Mouse (Mus musculus) G1E (cell line): Measurements from ENCODE around the gene Il17rc. TPM values are rescaled to one million over a fixed set of nuclear protein-coding genes. Genes with fewer than 3 reads are reported as not detected.

Experiments used
- ATAC-seq: 2 replicates; pipeline ENCODE4 v1.8.0; 2016; ENCODE audit warnings: mild to moderate bottlenecking; ENCODE audit not compliant: insufficient number of reproducible peaks, poor library complexity, low FRiP score, severe bottlenecking; ENCODE audit errors: extremely low read depth
- DNase-seq: peaks from one replicate; pipeline ENCODE4 v3.0.0; 2012; ENCODE audit warnings: low spot score
- H3K27me3 ChIP-seq: 2 replicates; pipeline ENCODE4 v1.6.1; 2012; ENCODE audit warnings: mild to moderate bottlenecking, low read length, inconsistent platforms; ENCODE audit not compliant: insufficient read depth
- H3K36me3 ChIP-seq: replicated peaks from 2 replicates; pipeline ENCODE3; 2012; ENCODE audit warnings: mild to moderate bottlenecking, inconsistent platforms
- H3K4me1 ChIP-seq: 2 replicates; pipeline ENCODE4 v1.6.1; 2012; ENCODE audit warnings: low read depth, low read length, inconsistent platforms, mixed read lengths; ENCODE audit not compliant: insufficient read depth
- H3K4me3 ChIP-seq: 2 replicates; pipeline ENCODE4 v1.5.1; 2012; ENCODE audit warnings: low read depth, mild to moderate bottlenecking, inconsistent platforms, low read length, moderate library complexity, mixed read lengths
- H3K9me3 ChIP-seq: replicated peaks from 2 replicates; pipeline ENCODE4 v1.6.1; 2012; ENCODE audit warnings: inconsistent platforms
- CTCF ChIP-seq: IDR thresholded peaks from 2 replicates; pipeline ENCODE4 v1.5.1; 2012; ENCODE audit warnings: low read depth, low read length, inconsistent platforms, mixed read lengths
- GATA1 ChIP-seq: IDR thresholded peaks from 2 replicates; pipeline ENCODE4 v1.6.1; 2012; ENCODE audit warnings: borderline replicate concordance, low read length, inconsistent platforms, mixed read lengths
- GATA2 ChIP-seq: IDR thresholded peaks from 2 replicates; pipeline ENCODE4 v1.6.1; 2012; ENCODE audit warnings: low read depth, low read length, inconsistent platforms, borderline replicate concordance
- POLR2AphosphoS5 ChIP-seq: IDR thresholded peaks from 2 replicates; pipeline ENCODE4 v1.6.1; 2012; ENCODE audit warnings: low read depth, low read length, inconsistent platforms; ENCODE audit not compliant: insufficient replicate concordance
- TAL1 ChIP-seq: conservative IDR thresholded peaks from 2 replicates; pipeline ENCODE4 v1.6.1; 2012; ENCODE audit warnings: low read depth, low read length, inconsistent platforms, mixed read lengths
- polyA plus RNA-seq: library from polyadenylated mRNA; stranded (reverse); fragments of >175 nt; gene quantifications from 2 replicates; pipeline ENCODE4 v1.2.3, GENCODE M21; 2012
- total RNA-seq, 2 experiments: library from RNA; stranded (forward) in 1 of 2; stranded (reverse) in 1 of 2; fragments of 200-1000 nt in 1 of 2; fragments of >200 nt in 1 of 2; fragmentation: Nextera tagmentation in 1 of 2; gene quantifications; 2 replicates each; pipeline ENCODE4 v1.2.3; 2014 to 2017

Gene Il17rc
- total and polyA plus RNA-seq, 3 experiments = 0.07 TPM; not detected in 2

DNA sequence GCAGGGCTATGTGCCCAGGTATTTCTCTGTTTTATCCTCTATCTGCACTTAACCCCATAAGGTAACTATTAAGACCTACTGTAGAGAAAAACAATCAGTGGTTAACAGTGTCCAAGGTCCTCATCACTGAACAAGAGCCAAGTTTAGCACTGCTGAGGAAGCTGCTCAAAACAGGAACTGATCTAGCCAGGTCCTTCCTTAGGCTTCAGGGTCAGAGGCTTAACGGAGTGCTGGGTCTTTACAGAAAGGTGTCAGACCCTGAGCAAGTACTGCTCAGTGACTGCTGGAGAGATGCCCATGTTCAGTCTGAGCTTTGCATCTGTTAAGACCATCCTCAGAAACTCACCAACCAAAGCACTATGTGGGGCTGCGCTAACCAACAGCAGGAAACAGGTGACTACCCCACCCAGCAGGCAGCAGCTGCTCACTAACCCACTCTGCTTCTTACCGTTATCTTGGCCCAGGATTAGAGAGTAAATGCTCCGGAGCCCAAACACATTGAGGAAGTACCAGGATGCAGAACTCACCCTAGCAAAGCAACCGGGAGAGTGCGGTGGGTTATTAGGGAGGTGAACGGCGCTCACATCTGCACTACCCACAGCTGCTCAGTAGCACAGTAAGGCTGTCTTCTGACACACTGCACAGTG is 46.3 kb downstream of the Il17rc start:
- Histone ChIP-seq H3K27me3 (no peaks in the 10 kb centered on the region), H3K9me3 (no peaks in the 10 kb centered on the region), H3K4me3 (no peak overlapping the region), H3K4me1 (no peaks in the 10 kb centered on the region), H3K36me3 (peaks cover 98% of the 10 kb centered on the region)
- no peak for ATAC-seq
- TF ChIP-seq GATA1 = no peak
- TF ChIP-seq GATA2 = no peak
- TF ChIP-seq POLR2AphosphoS5 = no peak
- no peak for DNase-seq

DNA sequence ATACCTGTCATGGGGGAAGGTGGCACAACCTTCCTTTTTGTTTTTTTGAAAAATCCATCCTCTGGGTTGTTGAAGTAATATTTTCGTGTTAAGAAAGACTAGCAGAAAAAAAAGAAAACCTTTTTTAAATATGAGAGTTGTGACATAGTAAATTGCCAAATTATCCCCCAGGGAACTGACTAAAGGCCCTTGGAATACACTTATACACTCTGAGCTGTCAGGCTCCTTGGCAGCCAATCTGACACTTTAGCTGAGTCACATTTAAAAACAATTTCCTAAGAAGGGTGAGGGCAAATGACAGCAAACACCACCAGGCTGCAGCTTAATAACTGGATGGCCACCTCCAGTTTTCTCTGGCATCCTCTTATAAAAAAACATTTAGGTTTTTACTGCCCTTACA is 51.1 kb downstream of the Il17rc start:
- no peak for ATAC-seq
- Histone ChIP-seq H3K36me3 (peaks cover 88% of the 10 kb centered on the region), H3K4me3 (no peak overlapping the region), H3K4me1 (peaks cover 9% of the 10 kb centered on the region), H3K9me3 (no peaks in the 10 kb centered on the region), H3K27me3 (no peaks in the 10 kb centered on the region)
- DNase-seq = no peak
- no peak for TF ChIP-seq GATA2
- no peak for TF ChIP-seq GATA1
- no peak for TF ChIP-seq POLR2AphosphoS5
- TF ChIP-seq CTCF = no peak
- TF ChIP-seq TAL1 = no peak

DNA sequence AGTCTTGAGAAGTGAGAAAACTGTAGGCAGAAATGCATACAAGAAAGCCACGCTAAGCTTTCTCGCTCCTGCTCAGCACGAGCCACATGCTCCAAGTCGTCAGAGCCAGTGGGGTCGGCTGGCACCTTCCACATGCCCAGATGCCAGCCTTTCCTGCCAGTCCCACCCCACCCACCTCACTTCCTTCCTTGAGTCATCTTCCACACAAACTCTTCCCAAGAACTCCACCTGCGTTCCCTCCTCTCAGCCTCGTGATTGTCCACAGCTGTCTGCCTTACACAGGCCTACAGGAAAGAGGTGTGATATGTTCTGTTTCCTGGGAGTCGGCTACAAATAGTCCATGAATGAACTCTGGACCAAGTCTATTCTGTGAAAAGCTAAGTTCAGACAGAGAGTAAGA is 52.2 kb downstream of the Il17rc start:
- H3K36me3 ChIP-seq = peaks cover 85% of the 10 kb centered on the region
- H3K4me1 ChIP-seq = peaks cover 14% of the 10 kb centered on the region
- DNase-seq = no peak
- ATAC-seq = no peak
- no peaks in the 10 kb centered on the region for H3K9me3 ChIP-seq
- no peak for TF ChIP-seq POLR2AphosphoS5
- no peak for TF ChIP-seq TAL1
- no peak for TF ChIP-seq GATA2
- TF ChIP-seq GATA1 = no peak
- no peak for TF ChIP-seq CTCF
- H3K4me3 ChIP-seq = no peak overlapping the region
- no peaks in the 10 kb centered on the region for H3K27me3 ChIP-seq

DNA sequence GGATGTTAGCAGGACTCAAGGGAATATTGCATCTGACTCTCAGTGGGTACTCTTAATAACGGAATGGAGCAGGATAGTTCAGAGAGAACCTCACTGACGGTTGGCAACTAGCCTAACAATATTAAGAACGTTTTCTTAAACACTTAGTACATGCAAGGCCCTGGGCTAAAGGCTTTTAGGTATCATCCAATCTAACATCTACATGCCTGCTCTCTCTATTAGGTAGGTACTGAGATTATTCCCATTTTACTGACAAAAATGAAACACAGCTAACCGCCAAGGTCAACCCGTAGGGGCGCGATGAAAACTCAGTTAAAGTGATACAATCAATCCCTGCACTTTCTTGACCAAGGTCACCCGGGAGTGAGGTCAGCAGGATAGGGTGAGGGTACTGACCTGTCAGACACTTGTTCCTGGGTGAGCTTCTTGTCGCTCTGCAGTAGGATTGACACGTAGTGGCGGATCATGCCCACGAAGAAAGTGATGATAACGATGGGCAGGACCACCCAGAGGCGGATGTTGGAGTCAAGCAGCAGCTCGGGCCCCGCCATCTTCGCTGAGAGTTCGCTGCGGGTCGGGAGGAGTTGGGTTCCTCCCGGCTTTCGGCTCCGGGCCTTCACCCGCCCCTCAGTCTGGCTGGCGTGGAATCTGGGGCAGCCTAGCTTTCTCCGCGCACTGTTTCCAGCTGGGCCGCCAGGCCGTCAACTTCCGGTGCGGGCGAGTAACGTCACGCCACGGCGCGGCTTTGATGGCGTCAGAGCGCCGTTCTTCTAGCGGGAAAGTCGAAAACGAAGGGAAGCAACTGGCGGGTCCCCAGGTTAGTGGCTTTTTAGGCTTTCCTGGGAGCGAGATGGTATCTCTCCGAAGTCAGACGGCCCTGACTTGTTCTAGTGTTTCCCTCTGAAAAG is 60.0 kb downstream of the Il17rc start, which contains the start of the genes Emc3 and Fancd2:
Gene Emc3 (minus strand): TSS at position 721 of the 908 bp plus-strand sequence.
Gene Fancd2 (plus strand): TSS at position 751 of the 908 bp plus-strand sequence.
- TF ChIP-seq CTCF = no peak
- TF ChIP-seq TAL1 = no peak
- no peak for TF ChIP-seq GATA1
- TF ChIP-seq GATA2 = no peak
- TF ChIP-seq POLR2AphosphoS5 = no peak
- H3K9me3 ChIP-seq = no peaks in the 10 kb centered on the region
- peak; percentile 72 for ATAC-seq
- H3K4me1 ChIP-seq = peaks cover 31% of the 10 kb centered on the region
- no peaks in the 10 kb centered on the region for H3K27me3 ChIP-seq
- peak; percentile 74 for DNase-seq
- H3K36me3 ChIP-seq = peaks cover 53% of the 10 kb centered on the region
- peak within 1 kb of the TSS; percentile 95 for H3K4me3 ChIP-seq

DNA sequence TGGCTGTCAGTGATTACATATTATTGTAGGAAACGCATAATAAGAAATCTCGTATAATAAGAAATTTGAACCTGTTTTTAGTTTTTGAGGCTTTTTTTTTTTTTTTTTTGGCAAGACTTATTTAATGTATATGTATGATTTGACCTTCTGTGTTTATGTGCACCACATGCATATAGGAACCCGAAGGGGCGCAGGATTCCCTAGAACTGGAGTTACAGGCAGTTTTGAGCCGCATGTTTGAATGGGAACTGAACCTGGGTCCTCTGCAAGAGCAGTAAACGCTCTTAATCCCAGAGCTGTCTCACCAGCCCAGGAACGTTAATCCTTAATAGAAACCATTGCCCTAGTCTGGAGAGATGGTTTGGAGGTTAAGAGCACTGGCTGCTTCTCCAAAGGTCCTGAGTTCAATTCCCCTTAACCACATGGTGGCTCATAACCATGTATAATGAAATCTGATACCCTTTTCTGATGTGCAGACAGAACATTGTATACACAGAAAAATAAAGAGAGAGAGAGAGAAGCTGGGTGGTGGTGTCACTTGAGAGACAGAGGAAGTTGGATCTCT is 60.7 kb downstream of the Il17rc start:
- Histone ChIP-seq H3K4me3 (peak overlapping the region; percentile 95), H3K9me3 (no peaks in the 10 kb centered on the region), H3K27me3 (no peaks in the 10 kb centered on the region), H3K4me1 (peaks cover 31% of the 10 kb centered on the region), H3K36me3 (peaks cover 57% of the 10 kb centered on the region)
- TF ChIP-seq GATA1 (no peak), TAL1 (no peak), CTCF (no peak), GATA2 (no peak), POLR2AphosphoS5 (no peak)
- ATAC-seq (no peak), DNase-seq (no peak)

Other genes starting within 250 kb of the Il17rc start
Only the 20 nearest of the 22 such genes appear.
- gene Cpne9, start 189.1 kb upstream of the Il17rc start, total RNA-seq (2014; fragmentation: Nextera tagmentation) = 0.24 TPM in 1 of 2 replicates, not detected in the other
- 0.11 TPM in 1 of 2 replicates, not detected in the other for gene Cpne9, start 189.1 kb upstream of the Il17rc start, total RNA-seq (2017)
- gene Cpne9, start 189.1 kb upstream of the Il17rc start, polyA plus RNA-seq = 0.04 TPM in 1 of 2 replicates, not detected in the other
- 46.5 and 56.0 TPM in 2 replicates for gene Brpf1, start 164.3 kb upstream of the Il17rc start, total RNA-seq (2014; fragmentation: Nextera tagmentation)
- gene Brpf1, start 164.3 kb upstream of the Il17rc start, total RNA-seq (2017) = 26.5 and 26.9 TPM in 2 replicates
- gene Brpf1, start 164.3 kb upstream of the Il17rc start, polyA plus RNA-seq = 37.9 and 40.6 TPM in 2 replicates
- gene Ogg1, start 144.5 kb upstream of the Il17rc start, total RNA-seq (2014; fragmentation: Nextera tagmentation) = 30.4 and 56.3 TPM in 2 replicates
- gene Ogg1, start 144.5 kb upstream of the Il17rc start, total RNA-seq (2017) = 10.9 and 11.5 TPM in 2 replicates
- gene Ogg1, start 144.5 kb upstream of the Il17rc start, polyA plus RNA-seq = 10.4 and 11.3 TPM in 2 replicates
- gene Camk1, start 127.4 kb upstream of the Il17rc start, total RNA-seq (2014; fragmentation: Nextera tagmentation) = 0.98 TPM in 1 of 2 replicates, not detected in the other
- gene Camk1, start 127.4 kb upstream of the Il17rc start, total RNA-seq (2017) = 0.82 and 1.2 TPM in 2 replicates
- 0.07 and 0.10 TPM in 2 replicates for gene Camk1, start 127.4 kb upstream of the Il17rc start, polyA plus RNA-seq
- gene Tada3, start 93.5 kb upstream of the Il17rc start, total RNA-seq (2014; fragmentation: Nextera tagmentation) = 33.2 and 35.2 TPM in 2 replicates
- 15.7 and 18.2 TPM in 2 replicates for gene Tada3, start 93.5 kb upstream of the Il17rc start, total RNA-seq (2017)
- gene Tada3, start 93.5 kb upstream of the Il17rc start, polyA plus RNA-seq = 65.3 and 88.5 TPM in 2 replicates
- 69.7 and 96.4 TPM in 2 replicates for gene Arpc4, start 93.3 kb upstream of the Il17rc start, total RNA-seq (2014; fragmentation: Nextera tagmentation)
- gene Arpc4, start 93.3 kb upstream of the Il17rc start, total RNA-seq (2017) = 263 and 271 TPM in 2 replicates
- 247 and 264 TPM in 2 replicates for gene Arpc4, start 93.3 kb upstream of the Il17rc start, polyA plus RNA-seq
- gene Ttll3, start 82.2 kb upstream of the Il17rc start, total RNA-seq (2014; fragmentation: Nextera tagmentation) = 43.3 and 47.6 TPM in 2 replicates
- 20.5 and 22.7 TPM in 2 replicates for gene Ttll3, start 82.2 kb upstream of the Il17rc start, total RNA-seq (2017)
- 10.2 and 15.1 TPM in 2 replicates for gene Ttll3, start 82.2 kb upstream of the Il17rc start, polyA plus RNA-seq
- gene Rpusd3, start 52.1 kb upstream of the Il17rc start, total RNA-seq (2014; fragmentation: Nextera tagmentation) = 8.7 and 20.2 TPM in 2 replicates
- gene Rpusd3, start 52.1 kb upstream of the Il17rc start, total RNA-seq (2017) = 7.7 and 8.5 TPM in 2 replicates
- 113 TPM in 2 replicates for gene Rpusd3, start 52.1 kb upstream of the Il17rc start, polyA plus RNA-seq
- not detected in 2 replicates for gene Cidec, start 35.7 kb upstream of the Il17rc start, total RNA-seq (2014; fragmentation: Nextera tagmentation)
- 0.06 and 0.27 TPM in 2 replicates for gene Cidec, start 35.7 kb upstream of the Il17rc start, total RNA-seq (2017)
- gene Cidec, start 35.7 kb upstream of the Il17rc start, polyA plus RNA-seq = not detected in 2 replicates
- gene Jagn1, start 28.9 kb upstream of the Il17rc start, total RNA-seq (2014; fragmentation: Nextera tagmentation) = 19.4 and 21.7 TPM in 2 replicates
- 12.9 and 14.0 TPM in 2 replicates for gene Jagn1, start 28.9 kb upstream of the Il17rc start, total RNA-seq (2017)
- 5.6 and 6.3 TPM in 2 replicates for gene Jagn1, start 28.9 kb upstream of the Il17rc start, polyA plus RNA-seq
- not detected in 2 replicates for gene Il17re, start 12.9 kb upstream of the Il17rc start, total RNA-seq (2014; fragmentation: Nextera tagmentation)
- 0.17 and 0.22 TPM in 2 replicates for gene Il17re, start 12.9 kb upstream of the Il17rc start, total RNA-seq (2017)
- not detected in 2 replicates for gene Il17re, start 12.9 kb upstream of the Il17rc start, polyA plus RNA-seq
- 8.5 and 9.9 TPM in 2 replicates for gene Creld1, start 11.9 kb downstream of the Il17rc start, total RNA-seq (2014; fragmentation: Nextera tagmentation)
- gene Creld1, start 11.9 kb downstream of the Il17rc start, total RNA-seq (2017) = 5.8 and 7.4 TPM in 2 replicates
- gene Creld1, start 11.9 kb downstream of the Il17rc start, polyA plus RNA-seq = 17.3 and 19.8 TPM in 2 replicates
- not detected in 2 replicates for gene Prrt3, start 30.5 kb downstream of the Il17rc start, total RNA-seq (2014; fragmentation: Nextera tagmentation)
- gene Prrt3, start 30.5 kb downstream of the Il17rc start, total RNA-seq (2017) = under 0.01 and 0.12 TPM in 2 replicates
- not detected in 2 replicates for gene Prrt3, start 30.5 kb downstream of the Il17rc start, polyA plus RNA-seq
- 54.4 and 56.1 TPM in 2 replicates for gene Emc3, start 60.2 kb downstream of the Il17rc start, total RNA-seq (2014; fragmentation: Nextera tagmentation)
- 34.8 and 37.1 TPM in 2 replicates for gene Emc3, start 60.2 kb downstream of the Il17rc start, total RNA-seq (2017)
- gene Emc3, start 60.2 kb downstream of the Il17rc start, polyA plus RNA-seq = 18.8 and 22.9 TPM in 2 replicates
- gene Fancd2, start 60.3 kb downstream of the Il17rc start, total RNA-seq (2014; fragmentation: Nextera tagmentation) = 47.2 and 83.5 TPM in 2 replicates
- gene Fancd2, start 60.3 kb downstream of the Il17rc start, total RNA-seq (2017) = 32.9 and 41.1 TPM in 2 replicates
- 2.2 TPM in 2 replicates for gene Fancd2, start 60.3 kb downstream of the Il17rc start, polyA plus RNA-seq
- gene Fancd2os, start 129.3 kb downstream of the Il17rc start, total RNA-seq (2014; fragmentation: Nextera tagmentation) = not detected in 2 replicates
- gene Fancd2os, start 129.3 kb downstream of the Il17rc start, total RNA-seq (2017) = 0.16 TPM in 1 of 2 replicates, not detected in the other
- not detected in 2 replicates for gene Fancd2os, start 129.3 kb downstream of the Il17rc start, polyA plus RNA-seq
- gene Brk1, start 133.3 kb downstream of the Il17rc start, total RNA-seq (2014; fragmentation: Nextera tagmentation) = 186 and 193 TPM in 2 replicates
- 167 and 180 TPM in 2 replicates for gene Brk1, start 133.3 kb downstream of the Il17rc start, total RNA-seq (2017)
- 29.2 and 42.6 TPM in 2 replicates for gene Brk1, start 133.3 kb downstream of the Il17rc start, polyA plus RNA-seq
- gene Vhl, start 152.5 kb downstream of the Il17rc start, total RNA-seq (2014; fragmentation: Nextera tagmentation) = 9.0 and 12.5 TPM in 2 replicates
- gene Vhl, start 152.5 kb downstream of the Il17rc start, total RNA-seq (2017) = 25.4 and 26.1 TPM in 2 replicates
- 6.4 and 7.9 TPM in 2 replicates for gene Vhl, start 152.5 kb downstream of the Il17rc start, polyA plus RNA-seq
- gene Irak2, start 167.0 kb downstream of the Il17rc start, total RNA-seq (2014; fragmentation: Nextera tagmentation) = 7.4 and 21.2 TPM in 2 replicates
- gene Irak2, start 167.0 kb downstream of the Il17rc start, total RNA-seq (2017) = 10.9 and 11.7 TPM in 2 replicates
- gene Irak2, start 167.0 kb downstream of the Il17rc start, polyA plus RNA-seq = 10.2 and 13.7 TPM in 2 replicates
- gene Tatdn2, start 225.6 kb downstream of the Il17rc start, total RNA-seq (2014; fragmentation: Nextera tagmentation) = 20.9 and 26.3 TPM in 2 replicates
- gene Tatdn2, start 225.6 kb downstream of the Il17rc start, total RNA-seq (2017) = 72.0 and 81.3 TPM in 2 replicates
- 33.1 and 34.5 TPM in 2 replicates for gene Tatdn2, start 225.6 kb downstream of the Il17rc start, polyA plus RNA-seq